20 mouse cellular contexts compared by ENCODE assay signal in the genomic region with DNA sequence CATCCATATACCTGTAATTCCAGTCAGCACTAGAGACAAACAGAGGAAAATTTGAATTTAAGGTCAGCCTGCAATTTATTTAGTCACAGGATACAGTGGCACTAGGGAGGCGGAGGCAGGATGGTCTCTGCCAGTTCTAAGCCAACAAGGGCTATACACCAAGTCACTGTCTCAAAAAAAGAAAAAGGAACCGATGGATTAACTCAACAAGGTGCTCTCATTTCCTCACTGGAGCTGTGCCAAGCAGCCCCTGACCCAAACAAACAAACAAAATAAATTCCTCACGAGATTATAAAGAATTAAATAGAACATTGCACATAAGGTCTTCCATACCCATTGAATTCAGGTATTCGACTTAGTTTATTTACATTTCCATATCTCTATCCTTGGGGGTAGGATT. TPM values are rescaled to one million over a fixed set of nuclear protein-coding genes. Genes with fewer than 3 reads are reported as not detected.
DNase-seq lines count a peak whose midpoint lies in the region; ATAC-seq and TF ChIP-seq lines count a peak whose summit lies in the region.
"Had no signal": no experiment of that assay in that cellular context is flagged by ENCODE, and none has a peak within 500 bp of the region (broad histone marks: within the 10 kb centered on the region; RNA-seq: fewer than 3 reads in every experiment).

No protein-coding gene starts in this region.

- H3K4me3 ChIP-seq in intestine, embryonic 14.5 days (ENCODE audit: low read depth, low read length) = no peak overlapping the region
- no peak overlapping the region for H3K4me3 ChIP-seq in intestine, embryonic 15.5 days (replicated peaks)
- no peak overlapping the region for H3K4me3 ChIP-seq in CH12.LX (replicated peaks in 1 of 3; ENCODE audit: low read depth in 2 of 3, low read length in 2 of 3, poor library complexity in 1 of 3)
- H3K4me3 ChIP-seq: embryonic facial prominence, embryonic 12.5 days had no signal

- peak; percentile 55 for DNase-seq in cerebellum, adult 9-10 months
- no peak for DNase-seq in cerebellum, postnatal 36 days
- DNase-seq in cerebellum, postnatal 10 days = peak; percentile 19 to 32
- DNase-seq in intestine, embryonic 14.5 days (ENCODE audit: low spot score) = peak; percentile 28
- DNase-seq in CH12.LX (ENCODE audit: extremely low read depth) = no peak
- DNase-seq in ovary, adult 18-20 months (ENCODE audit: low spot score) = no peak
- DNase-seq: adrenal gland, adult 8-10 months; adrenal gland, postnatal 14 days; adrenal gland, postnatal 36 days; cerebellum, adult 18-20 months; forebrain, postnatal 0 days had no signal

- peaks cover 29% of the 10 kb centered on the region for H3K79me2 ChIP-seq in CH12.LX (replicated peaks; ENCODE audit: control insufficient read depth, extremely low read depth, insufficient read depth, poor library complexity, severe bottlenecking)

- no peak for TF ChIP-seq EP300 in CH12.LX (IDR thresholded peaks at IDR 0.05; ENCODE audit: low read length)

- in situ Hi-C loops in CH12.LX (cut with MboI; ENCODE audit: low pct_ligation_motif_present, low pct_unique_long_range_greater_than_20kb, low sequenced_read_pairs) = no loop called here

- no peak for TF ChIP-seq CTCF in CH12.LX (conservative IDR thresholded peaks at IDR 0.05 in 1 of 2, IDR thresholded peaks at IDR 0.05 in 1 of 2; ENCODE audit: low read depth in 2 of 2, low read length in 2 of 2)

- H3K9ac ChIP-seq in intestine, embryonic 14.5 days (ENCODE audit: low read length) = no peak overlapping the region
- no peak overlapping the region for H3K9ac ChIP-seq in intestine, embryonic 15.5 days
- no peak overlapping the region for H3K9ac ChIP-seq in CH12.LX (ENCODE audit: insufficient read depth, low read depth)
- H3K9ac ChIP-seq: embryonic facial prominence, embryonic 12.5 days; forebrain, embryonic 13.5 days; forebrain, embryonic 15.5 days; forebrain, postnatal 0 days had no signal

- 89% methylated on average over 4 of the region's 4 CpGs for WGBS in intestine, embryonic 14.5 days
- WGBS in intestine, embryonic 15.5 days = 87% methylated on average over 4 of the region's 4 CpGs

- no peak for TF ChIP-seq RAD21 in CH12.LX (IDR thresholded peaks at IDR 0.05; ENCODE audit: low read depth, low read length)

- no peaks in the 10 kb centered on the region for H3K9me3 ChIP-seq in intestine, embryonic 14.5 days (ENCODE audit: control insufficient read depth, low read length)
- no peaks in the 10 kb centered on the region for H3K9me3 ChIP-seq in intestine, embryonic 15.5 days
- H3K9me3 ChIP-seq in CH12.LX (replicated peaks; ENCODE audit: low read length) = no peaks in the 10 kb centered on the region
- H3K9me3 ChIP-seq: embryonic facial prominence, embryonic 10.5 days; embryonic facial prominence, embryonic 12.5 days; forebrain, embryonic 13.5 days; forebrain, embryonic 15.5 days; G1E had no signal

- TF ChIP-seq POLR2A in CH12.LX (IDR thresholded peaks at IDR 0.05; ENCODE audit: low read depth, low read length) = no peak

- no peak overlapping the region for H3K4me2 ChIP-seq in intestine, embryonic 14.5 days (ENCODE audit: low read length)
- H3K4me2 ChIP-seq in intestine, embryonic 15.5 days (replicated peaks) = no peak overlapping the region
- no peak overlapping the region for H3K4me2 ChIP-seq in CH12.LX (ENCODE audit: insufficient read depth, low read depth, poor library complexity, severe bottlenecking)
- H3K4me2 ChIP-seq: forebrain, embryonic 15.5 days had no signal

- dilution Hi-C loops in CH12.LX (cut with MboI; ENCODE audit: extremely low pct_ligation_motif_present, extremely low pct_unique_long_range_greater_than_20kb, low sequenced_read_pairs) = no loop called here

- H3K27ac ChIP-seq in intestine, embryonic 14.5 days (ENCODE audit: low read depth) = no peak overlapping the region
- H3K27ac ChIP-seq in intestine, embryonic 15.5 days = no peak overlapping the region
- no peak overlapping the region for H3K27ac ChIP-seq in CH12.LX (ENCODE audit: insufficient read depth, low read depth)

- H3K36me3 ChIP-seq in intestine, embryonic 14.5 days (ENCODE audit: control insufficient read depth, insufficient read depth, low read length) = no peaks in the 10 kb centered on the region
- H3K36me3 ChIP-seq in intestine, embryonic 15.5 days = no peaks in the 10 kb centered on the region
- H3K36me3 ChIP-seq in CH12.LX (replicated peaks in 1 of 2; ENCODE audit: control insufficient read depth in 1 of 2, insufficient read depth in 1 of 2, low read length in 1 of 2) = no peaks in the 10 kb centered on the region
- H3K36me3 ChIP-seq: embryonic facial prominence, embryonic 12.5 days; forebrain, embryonic 15.5 days had no signal

- ATAC-seq in cerebellum, adult (ENCODE audit: insufficient number of reproducible peaks, low FRiP score, low TSS enrichment) = no peak
- ATAC-seq in intestine, embryonic 14.5 days (replicated peaks; ENCODE audit: low FRiP score, low TSS enrichment, low read depth) = no peak
- no peak for ATAC-seq in intestine, embryonic 15.5 days
- ATAC-seq: activated CD4-positive, CD25-positive, alpha-beta regulatory T cell, adult 4 months; forebrain, embryonic 13.5 days; forebrain, embryonic 15.5 days; forebrain, postnatal 0 days; Patski had no signal

- peaks cover under 1% of the 10 kb centered on the region for H3K4me1 ChIP-seq in intestine, embryonic 14.5 days (replicated peaks; ENCODE audit: control insufficient read depth, insufficient read depth, low read length)
- no peaks in the 10 kb centered on the region; the same call in 1 of the 2 replicates for H3K4me1 ChIP-seq in intestine, embryonic 15.5 days (replicated peaks)
- peaks cover 0 to 12% of the 10 kb centered on the region in 2 experiments; a peak in 2 of 4 replicates for H3K4me1 ChIP-seq in CH12.LX (ENCODE audit: control insufficient read depth in 1 of 2, insufficient read depth in 2 of 2)

- no peaks in the 10 kb centered on the region for H3K27me3 ChIP-seq in intestine, embryonic 14.5 days (replicated peaks; ENCODE audit: control insufficient read depth, insufficient read depth, low read length)
- no peaks in the 10 kb centered on the region for H3K27me3 ChIP-seq in intestine, embryonic 15.5 days (replicated peaks)
- no peaks in the 10 kb centered on the region for H3K27me3 ChIP-seq in CH12.LX (replicated peaks)
- H3K27me3 ChIP-seq: embryonic facial prominence, embryonic 12.5 days; forebrain, embryonic 13.5 days; forebrain, embryonic 15.5 days; Patski had no signal

TF ChIP-seq in CH12.LX, 34 proteins besides CTCF, POLR2A, EP300 and RAD21:
- TF ChIP-seq USF1 (IDR thresholded peaks at IDR 0.05; ENCODE audit: low read depth, low read length) = no peak
- TF ChIP-seq KAT2A (IDR thresholded peaks at IDR 0.05; ENCODE audit: insufficient replicate concordance, low read length) = no peak
- TF ChIP-seq NELFE (IDR thresholded peaks at IDR 0.05; ENCODE audit: low read depth, low read length) = 0 out of 2 replicates have a peak, but pooled peaks have one; percentile 20
- TF ChIP-seq BHLHE40 (IDR thresholded peaks at IDR 0.05; ENCODE audit: low read depth, low read length) = no peak
- TF ChIP-seq MXI1 (IDR thresholded peaks at IDR 0.05; ENCODE audit: low read depth, low read length) = no peak
- TF ChIP-seq ZKSCAN1 (IDR thresholded peaks at IDR 0.05; ENCODE audit: borderline replicate concordance, low read depth, low read length) = no peak
TF ChIP-seq in CH12.LX: peak in this region for 1.

RNA-seq across cellular contexts. Expression of a gene that starts 1.9 kb away (rescaled TPM):
- polyA plus RNA-seq in intestine, embryonic 14.5 days (2014; fragmentation: Nextera tagmentation; extraction: Ambion mirVana) = 115 and 116 TPM in 2 replicates
- 72.6 and 85.0 TPM in 2 replicates for polyA plus RNA-seq in intestine, embryonic 15.5 days (2015; fragmentation: Nextera tagmentation; extraction: Ambion mirVana)
- 140 and 176 TPM in 2 replicates for total RNA-seq in CH12.LX (2012; rRNA removed)
- total RNA-seq in CH12.LX (2014; rRNA removed) = 295 and 333 TPM in 2 replicates
- polyA plus RNA-seq in CH12.LX (2012; ENCODE audit: insufficient read length, low read depth) = 199 and 246 TPM in 2 replicates

RNA-seq across cellular contexts. Expression of a gene that starts 52.8 kb away (rescaled TPM):
- polyA plus RNA-seq in intestine, embryonic 14.5 days (2014; fragmentation: Nextera tagmentation; extraction: Ambion mirVana) = 37.2 and 39.3 TPM in 2 replicates
- 20.3 and 22.4 TPM in 2 replicates for polyA plus RNA-seq in intestine, embryonic 15.5 days (2015; fragmentation: Nextera tagmentation; extraction: Ambion mirVana)
- total RNA-seq in CH12.LX (2012; rRNA removed) = 45.4 and 47.5 TPM in 2 replicates
- total RNA-seq in CH12.LX (2014; rRNA removed) = 87.2 and 92.5 TPM in 2 replicates
- polyA plus RNA-seq in CH12.LX (2012; ENCODE audit: insufficient read length, low read depth) = 57.4 and 65.4 TPM in 2 replicates

Comparison
In these comparisons a context has a peak if more than half of its experiments do, and no peak if none do; other contexts are left out.
1. DNase-seq: peak in cerebellum, adult 9-10 months (single experiment), cerebellum, postnatal 10 days (2 of 2) and intestine, embryonic 14.5 days (single experiment); none in cerebellum, postnatal 36 days (0 of 2), CH12.LX (single experiment) and ovary, adult 18-20 months (single experiment).